ENCODE assay signal across 8 mouse cellular contexts in genomic region chr19:47330743-47331227, GRCm38 (mm10).
DNase-seq lines count a peak whose midpoint lies in the region; ATAC-seq and TF ChIP-seq lines count a peak whose summit lies in the region.

No protein-coding gene starts in this region.

- H3K4me1 ChIP-seq in intestine, embryonic 16.5 days (ENCODE audit: control insufficient read depth, insufficient read depth, low read length) = peaks cover 45% of the 10 kb centered on the region
- H3K4me1 ChIP-seq in lung, postnatal 0 days (ENCODE audit: insufficient read depth, low read depth, low read length) = peaks cover 19% of the 10 kb centered on the region; the same call in 1 of the 2 replicates
- H3K4me1 ChIP-seq in spleen, adult 2 months (ENCODE audit: control insufficient read depth, insufficient read depth, insufficient read length) = peaks cover 14% of the 10 kb centered on the region; the same call in 1 of the 2 replicates

- intact Hi-C loops in gastrocnemius, postnatal 36 days (cut with DNase I) = no loop called here

- TF ChIP-seq POLR2A in spleen, adult 2 months (IDR thresholded peaks at IDR 0.05; ENCODE audit: low read depth, low read length) = no peak

- ATAC-seq in intestine, embryonic 16.5 days = peak; percentile 88
- peak; percentile 76 for ATAC-seq in lung, postnatal 0 days

- H3K4me3 ChIP-seq in intestine, embryonic 16.5 days (ENCODE audit: low read length) = no peak overlapping the region
- no peak overlapping the region for H3K4me3 ChIP-seq in lung, postnatal 0 days (ENCODE audit: low read depth, low read length)
- H3K4me3 ChIP-seq in spleen, adult 2 months (ENCODE audit: extremely low read depth, insufficient read depth, insufficient read length) = no peak overlapping the region

- no peaks in the 10 kb centered on the region for H3K27me3 ChIP-seq in intestine, embryonic 16.5 days (replicated peaks; ENCODE audit: control insufficient read depth, insufficient read depth, low read length)
- no peaks in the 10 kb centered on the region for H3K27me3 ChIP-seq in lung, postnatal 0 days (replicated peaks; ENCODE audit: insufficient read depth, low read length)
- H3K27me3 ChIP-seq in spleen, adult 2 months (ENCODE audit: control insufficient read depth, insufficient read depth, low read length) = no peaks in the 10 kb centered on the region

- H3K4me2 ChIP-seq in intestine, embryonic 16.5 days (ENCODE audit: low read depth, low read length) = peak overlapping the region; percentile 34
- no peak overlapping the region for H3K4me2 ChIP-seq in lung, postnatal 0 days (replicated peaks; ENCODE audit: low read depth, low read length)

- peak; percentile 51; the same call in 1 of the 2 replicates for TF ChIP-seq EP300 in lung, postnatal 0 days (IDR thresholded peaks at IDR 0.05)

- no peak for TF ChIP-seq CTCF in lung, postnatal 0 days (IDR thresholded peaks at IDR 0.05)
- no peak for TF ChIP-seq CTCF in spleen, adult 2 months (IDR thresholded peaks at IDR 0.05; ENCODE audit: extremely low read depth, insufficient read depth, insufficient read length, insufficient replicate concordance)

- WGBS in intestine, embryonic 16.5 days = 5% methylated on average over 10 of the region's 10 CpGs
- 6% methylated on average over 10 of the region's 10 CpGs for WGBS in lung, postnatal 0 days
- 20% methylated on average over 10 of the region's 10 CpGs for WGBS in spleen, adult 2 months

- H3K27ac ChIP-seq in intestine, embryonic 16.5 days (ENCODE audit: low read length) = peak overlapping the region; percentile 94
- peak overlapping the region; percentile 39 for H3K27ac ChIP-seq in lung, postnatal 0 days (ENCODE audit: low read length)
- no peak overlapping the region for H3K27ac ChIP-seq in spleen, adult 2 months (ENCODE audit: insufficient read depth, low read length)

- H3K36me3 ChIP-seq in intestine, embryonic 16.5 days (ENCODE audit: control insufficient read depth, insufficient read depth, low read length) = no peaks in the 10 kb centered on the region
- no peaks in the 10 kb centered on the region for H3K36me3 ChIP-seq in lung, postnatal 0 days (ENCODE audit: insufficient read depth, low read length)
- H3K36me3 ChIP-seq in spleen, adult 2 months (ENCODE audit: control insufficient read depth, insufficient read depth, low read length) = no peaks in the 10 kb centered on the region

- DNase-seq in urinary bladder, postnatal 14 days (ENCODE audit: low spot score) = peak; percentile 64
- no peak for DNase-seq in urinary bladder, postnatal 10 days (ENCODE audit: low spot score)
- DNase-seq in gastrocnemius, postnatal 36 days = peak; percentile 35 to 51
- peak; percentile 90 for DNase-seq in lung, postnatal 0 days (ENCODE audit: low spot score)
- peak; percentile 55 to 76 for DNase-seq in spleen, adult 2 months (ENCODE audit: low read depth in 1 of 2, low spot score in 2 of 2)
- DNase-seq in right cerebral cortex, adult 2 months (ENCODE audit: low spot score in 2 of 2) = no peak
- no peak for DNase-seq in cerebellum, adult 11-12 months

- H3K9ac ChIP-seq in intestine, embryonic 16.5 days (ENCODE audit: low read depth, low read length) = peak overlapping the region; percentile 63
- no peak overlapping the region for H3K9ac ChIP-seq in lung, postnatal 0 days (replicated peaks; ENCODE audit: low read depth)

- H3K9me3 ChIP-seq in intestine, embryonic 16.5 days (ENCODE audit: control insufficient read depth, low read length) = no peaks in the 10 kb centered on the region
- H3K9me3 ChIP-seq in lung, postnatal 0 days (ENCODE audit: low read length) = no peaks in the 10 kb centered on the region

Comparison
In these comparisons a context has a peak if more than half of its experiments do, and no peak if none do; other contexts are left out.
1. DNase-seq: peak in urinary bladder, postnatal 14 days (single experiment), gastrocnemius, postnatal 36 days (2 of 2), lung, postnatal 0 days (single experiment) and spleen, adult 2 months (2 of 2); none in urinary bladder, postnatal 10 days (single experiment), right cerebral cortex, adult 2 months (0 of 2) and cerebellum, adult 11-12 months (single experiment).